Mouse (Mus musculus): Measurements from ENCODE around the gene Tifab.
A peak's percentile ranks its signal among the peaks of the same experiment; 100 is the strongest.
"Not testable (repeated sequence)": the region's sequence is repeated elsewhere in the genome, so short reads cannot be mapped to it uniquely, and the experiment has no call there.

The Tifab gene

DNA sequence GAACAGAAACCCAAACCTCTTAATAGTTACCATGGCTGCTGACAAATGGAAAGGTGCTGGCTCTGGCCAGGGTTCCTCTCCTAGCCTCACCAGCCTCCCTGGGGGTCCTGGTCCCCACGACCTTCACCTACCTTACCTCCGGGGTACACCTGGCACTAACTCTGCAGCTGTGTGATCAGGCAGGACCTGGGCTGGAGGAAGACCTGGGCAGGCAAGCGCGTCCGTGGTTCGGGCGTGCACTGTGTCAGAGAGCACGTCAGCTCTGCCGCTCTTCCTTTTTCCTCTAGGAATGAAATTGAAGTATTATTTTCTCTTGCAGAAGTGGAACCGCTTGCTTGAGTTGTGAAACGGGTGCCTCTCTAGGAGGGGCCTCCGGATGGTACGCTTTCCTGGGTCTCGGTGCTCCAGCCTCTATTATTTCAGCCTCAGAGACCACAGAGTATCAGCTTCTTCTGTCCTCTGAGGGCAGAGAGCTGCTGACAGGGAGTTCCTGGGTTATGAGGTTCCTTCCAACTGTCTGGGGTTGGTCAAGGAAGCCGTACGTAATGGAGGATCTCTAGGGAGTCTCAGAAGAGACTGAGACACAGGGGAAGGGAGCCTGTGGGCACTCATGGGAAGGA lies at the start of gene Tifab:
TSS of gene Tifab (minus strand) at position 470 of the 620 bp plus-strand sequence.
- no peak for DNase-seq

- peak; percentile 41 to 48 for DNase-seq
These were observed 47.7 kb upstream of the Tifab start for GRCm38 (mm10) chr13:56226175-56226954.

DNA sequence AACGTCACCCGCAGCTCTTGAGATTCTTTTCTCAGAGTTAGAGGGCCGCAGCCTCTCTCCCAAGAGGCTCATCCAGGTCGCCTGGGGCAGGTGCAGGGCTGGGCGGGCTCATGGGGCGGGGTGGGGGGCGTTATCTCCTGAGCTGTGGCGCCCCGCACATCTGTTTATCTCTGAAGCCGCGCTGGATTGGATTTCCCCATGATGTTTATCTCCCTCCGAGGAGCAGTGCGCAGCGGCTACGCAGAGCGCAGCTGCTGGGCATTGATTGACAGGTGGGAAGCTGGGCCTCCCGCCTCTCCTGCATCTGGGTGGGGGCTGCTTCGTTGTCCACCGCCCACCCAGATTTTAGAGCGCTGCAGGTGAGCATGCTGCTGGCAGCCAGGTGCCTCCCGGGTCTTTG lies 44.9 kb upstream of the Tifab start:
- DNase-seq, result no peak

- no peak for DNase-seq
These were observed 44.2 kb upstream of the Tifab start for GRCm38 (mm10) chr13:56222849-56223246.

DNA sequence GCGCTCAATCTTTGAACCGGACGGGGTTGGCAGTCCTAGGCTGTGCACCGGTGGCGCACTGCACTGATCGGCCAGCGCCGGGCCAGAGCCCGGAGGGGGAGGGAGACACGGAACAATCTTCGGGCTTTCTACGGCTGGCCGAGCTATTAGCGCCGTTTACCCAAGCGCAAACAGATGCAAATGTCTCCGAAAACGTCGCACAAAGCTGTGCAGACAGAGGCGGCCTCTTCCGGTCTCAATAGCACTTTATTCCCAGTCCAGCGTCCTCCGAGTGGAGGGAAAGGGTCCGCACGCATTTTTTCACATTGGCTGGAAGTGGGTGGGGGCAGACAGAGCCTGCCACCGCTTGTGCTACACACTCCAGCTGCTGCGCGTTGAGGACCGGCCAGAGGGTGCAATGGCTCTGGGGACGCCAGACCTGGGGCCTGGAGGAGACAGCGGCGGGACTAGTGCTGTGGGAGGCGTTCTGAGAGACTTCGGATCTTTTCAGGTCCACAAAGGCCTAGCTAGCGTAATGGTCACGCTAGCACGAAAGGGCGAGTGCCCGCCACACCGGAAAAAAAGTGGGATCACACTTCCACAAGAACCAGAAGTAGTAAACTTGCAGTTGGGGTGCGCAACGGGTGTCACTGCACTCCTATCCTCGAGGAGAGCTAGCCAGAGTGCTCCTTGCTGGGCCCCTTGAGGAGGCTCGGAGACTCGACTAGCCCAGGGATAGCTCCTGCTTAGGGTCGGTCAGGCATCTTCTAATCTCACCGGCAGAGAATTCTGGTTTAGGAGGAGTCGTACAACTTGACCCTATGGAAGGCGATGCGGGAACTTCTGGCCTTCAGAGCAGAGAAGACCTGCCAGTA lies 43.5 kb upstream of the Tifab start:
- DNase-seq, result peak in 1 of 2 experiments; percentile 25

GRCm38 (mm10) chr13:56221129-56221910 lies 42.6 kb upstream of the Tifab start:
- DNase-seq, result peak; percentile 26 to 37

GRCm38 (mm10) chr13:56219254-56219653 lies 40.6 kb upstream of the Tifab start:
- no peak for DNase-seq

GRCm38 (mm10) chr13:56216090-56216489 lies 37.4 kb upstream of the Tifab start:
- no peak for DNase-seq

DNA sequence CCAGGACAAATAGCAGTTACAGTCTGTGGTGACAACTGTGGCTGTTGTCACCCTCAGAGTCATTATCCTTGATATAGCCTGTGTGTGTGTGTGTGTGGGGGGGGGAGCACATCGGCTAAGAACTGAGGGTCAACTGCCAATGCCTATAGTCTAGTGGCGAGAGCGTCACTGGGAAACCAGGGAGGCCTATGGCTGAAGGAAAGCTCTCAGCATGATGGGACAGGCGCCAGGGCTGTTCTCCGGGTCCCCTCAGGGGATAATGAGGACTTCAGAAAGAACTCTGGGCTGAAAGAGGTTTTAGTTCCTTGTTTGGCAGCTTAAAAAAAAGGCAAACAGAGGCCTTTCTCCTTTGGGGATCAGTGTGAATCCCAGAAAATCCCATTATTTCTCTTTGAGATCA lies 35.9 kb upstream of the Tifab start:
- peak in 1 of 2 experiments; percentile 39 for DNase-seq

- no peak for DNase-seq
These were observed 30.4 kb upstream of the Tifab start for GRCm38 (mm10) chr13:56209067-56209411.

GRCm38 (mm10) chr13:56208225-56209066 lies 29.8 kb upstream of the Tifab start:
- no peak for DNase-seq

- DNase-seq, result no peak
These were observed 20.8 kb upstream of the Tifab start for GRCm38 (mm10) chr13:56199506-56199905.

- DNase-seq, result peak; percentile 93
These were observed 19.0 kb upstream of the Tifab start for GRCm38 (mm10) chr13:56197473-56198266.

- peak in 1 of 2 experiments; percentile 24 for DNase-seq
These were observed 18.3 kb upstream of the Tifab start for GRCm38 (mm10) chr13:56197031-56197430.

GRCm38 (mm10) chr13:56195824-56196223 lies 17.1 kb upstream of the Tifab start:
- DNase-seq, result not testable (repeated sequence)

DNA sequence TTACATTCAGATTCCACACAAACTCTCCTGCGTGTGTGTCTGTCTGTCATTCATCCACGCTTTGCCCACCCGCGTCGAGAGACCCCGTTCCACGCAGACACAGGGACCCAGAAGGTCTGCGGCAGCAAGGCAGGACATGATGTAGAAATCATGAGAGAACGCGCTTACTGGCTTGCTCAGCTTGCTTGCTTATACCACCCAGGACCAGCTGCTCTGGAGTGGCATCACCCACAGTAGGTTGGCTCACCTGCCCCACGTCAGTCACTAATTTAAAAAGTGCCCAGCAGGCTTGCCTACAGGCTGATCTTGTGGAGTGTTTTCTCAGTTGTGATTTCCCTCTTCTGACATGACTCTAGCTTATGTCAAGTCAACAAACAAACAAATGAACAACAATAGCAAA lies 15.5 kb upstream of the Tifab start:
- not testable (repeated sequence) for DNase-seq

- peak; percentile 24 to 57 for DNase-seq
These were observed 12.5 kb upstream of the Tifab start for GRCm38 (mm10) chr13:56191225-56191624.

DNA sequence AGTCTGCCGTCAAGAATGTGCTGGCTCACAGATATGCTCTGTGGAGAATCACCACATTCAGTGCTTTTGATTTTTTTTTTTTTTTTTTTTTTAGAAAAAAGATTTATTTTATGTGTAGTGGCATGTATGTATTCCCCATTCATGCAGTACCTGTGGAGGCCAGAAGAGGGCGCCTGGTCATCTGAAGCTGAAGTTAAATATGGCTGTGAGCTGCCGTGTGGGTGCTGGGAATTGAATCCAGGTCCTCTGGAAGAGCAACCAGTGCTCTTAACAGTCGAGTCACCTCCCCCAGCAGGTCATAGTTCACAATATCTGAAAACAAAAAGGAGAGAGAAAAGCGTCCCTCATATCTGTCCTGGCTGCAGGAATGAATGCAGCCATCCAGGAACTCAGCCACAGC lies 11.0 kb upstream of the Tifab start:
- DNase-seq, result peak in 1 of 2 experiments; percentile 35

GRCm38 (mm10) chr13:56183687-56184086 lies 5.0 kb upstream of the Tifab start:
- no peak for DNase-seq

- no peak for DNase-seq
These were observed 2.7 kb upstream of the Tifab start for GRCm38 (mm10) chr13:56181424-56181823.

- DNase-seq, result no peak
These were observed 2.4 kb downstream of the Tifab start for GRCm38 (mm10) chr13:56176310-56176709.
